Mouse (Mus musculus) forebrain, postnatal 0 days (tissue): ENCODE data around the gene C1qtnf4. TPM values are rescaled to one million over a fixed set of nuclear protein-coding genes. Genes with fewer than 3 reads are reported as not detected.

Experiments used
- ATAC-seq: fragments of 200-750 bp; cut with Nextera tagmentation; 2 replicates; pipeline ENCODE4 v1.8.0; 2017; ENCODE audit warnings: mild to moderate bottlenecking, moderate library complexity
- DNase-seq: peaks from one replicate; pipeline ENCODE4 v3.0.0-alpha.2; 2015
- H3K27ac ChIP-seq: fragments of 300-500 bp; sonication (generic); 2 replicates; pipeline ENCODE4 v1.5.1; 2014; ENCODE audit warnings: low read depth, mild to moderate bottlenecking, antibody characterized with exemption, low read length, moderate library complexity, mixed read lengths
- H3K27me3 ChIP-seq: fragments of 300-500 bp; sonication (generic); 2 replicates; pipeline ENCODE4 v1.6.1; 2014; ENCODE audit warnings: mild to moderate bottlenecking, low read length, mixed read lengths; ENCODE audit not compliant: insufficient read depth
- H3K36me3 ChIP-seq: fragments of 300-500 bp; sonication (generic); 2 replicates; pipeline ENCODE4 v1.6.1; 2014; ENCODE audit warnings: mild to moderate bottlenecking, moderate library complexity; ENCODE audit not compliant: insufficient read depth
- H3K4me1 ChIP-seq: fragments of 300-500 bp; sonication (generic); 2 replicates; pipeline ENCODE4 v1.6.1; 2014; ENCODE audit warnings: antibody characterized with exemption; ENCODE audit not compliant: insufficient read depth
- H3K4me2 ChIP-seq: fragments of 300-500 bp; sonication (generic); 2 replicates; pipeline ENCODE4 v1.6.1; 2014; ENCODE audit warnings: low read depth, mild to moderate bottlenecking, moderate library complexity
- H3K4me3 ChIP-seq: fragments of 300-500 bp; sonication (generic); 2 replicates; pipeline ENCODE4 v1.5.1; 2014; ENCODE audit warnings: low read depth, low read length, mixed read lengths
- H3K9ac ChIP-seq: fragments of 300-500 bp; sonication (generic); 2 replicates; pipeline ENCODE4 v1.6.1; 2014; ENCODE audit warnings: mild to moderate bottlenecking
- H3K9me3 ChIP-seq: fragments of 300-500 bp; sonication (generic); 2 replicates; pipeline ENCODE4 v1.6.1; 2016; ENCODE audit warnings: low read length
- CTCF ChIP-seq: sonication (generic); IDR thresholded peaks from 2 replicates; pipeline ENCODE4 v1.5.1; 2016; ENCODE audit warnings: antibody characterized with exemption, control low read depth, low read depth
- WGBS: fragments of 180-500 bp; shearing (Covaris S2); extraction: QIAGEN DNeasy Blood & Tissue Kit; methylation state at CpG from one replicate; pipeline ENCODE4 v1.1.7; 2014; 5-methylcytosine and 5-hydroxymethylcytosine counted together
- polyA plus RNA-seq: library from polyadenylated mRNA; unstranded; fragments of >200 nt; fragmentation: Nextera tagmentation; extraction: Ambion mirVana; gene quantifications from 2 replicates; pipeline ENCODE4 v1.2.1, GENCODE M21; 2015
- total RNA-seq: library from RNA; depleted of rRNA; stranded (reverse); fragments of >200 nt; gene quantifications from 2 replicates; pipeline ENCODE4 v1.2.3, GENCODE M21; 2014

The C1qtnf4 gene
- total and polyA plus RNA-seq, 2 experiments from 2014 or later, result 189 to 252 TPM

- WGBS, result 84% methylated on average over 1 of the region's 1 CpGs
- Histone ChIP-seq H3K27me3 (no peaks in the 10 kb centered on the region), H3K9ac (no peak overlapping the region), H3K36me3 (peaks cover 24% of the 10 kb centered on the region), H3K9me3 (no peaks in the 10 kb centered on the region), H3K27ac (no peak overlapping the region), H3K4me1 (peaks cover 14% of the 10 kb centered on the region; the same call in 1 of the 2 replicates), H3K4me2 (no peak overlapping the region; the same call in 1 of the 2 replicates), H3K4me3 (no peak overlapping the region)
- ATAC-seq, result no peak
- no peak for DNase-seq
- no peak for TF ChIP-seq CTCF
Observed at GRCm38 (mm10) chr2:90915516-90915915, 29.9 kb downstream of the C1qtnf4 start.

- DNase-seq (no peak), ATAC-seq (no peak)
- Histone ChIP-seq H3K27me3 (no peaks in the 10 kb centered on the region), H3K4me1 (peaks cover 14% of the 10 kb centered on the region; the same call in 1 of the 2 replicates), H3K4me3 (peak overlapping the region; percentile 59), H3K9ac (peak overlapping the region; percentile 99), H3K9me3 (no peaks in the 10 kb centered on the region), H3K27ac (peak overlapping the region; percentile 93), H3K4me2 (peak overlapping the region; percentile 90), H3K36me3 (peaks cover 14% of the 10 kb centered on the region; the same call in 1 of the 2 replicates)
- WGBS, result 18% methylated on average over 7 of the region's 7 CpGs
- no peak for TF ChIP-seq CTCF
Observed at GRCm38 (mm10) chr2:90916560-90917232, 31.0 kb downstream of the C1qtnf4 start.

DNA sequence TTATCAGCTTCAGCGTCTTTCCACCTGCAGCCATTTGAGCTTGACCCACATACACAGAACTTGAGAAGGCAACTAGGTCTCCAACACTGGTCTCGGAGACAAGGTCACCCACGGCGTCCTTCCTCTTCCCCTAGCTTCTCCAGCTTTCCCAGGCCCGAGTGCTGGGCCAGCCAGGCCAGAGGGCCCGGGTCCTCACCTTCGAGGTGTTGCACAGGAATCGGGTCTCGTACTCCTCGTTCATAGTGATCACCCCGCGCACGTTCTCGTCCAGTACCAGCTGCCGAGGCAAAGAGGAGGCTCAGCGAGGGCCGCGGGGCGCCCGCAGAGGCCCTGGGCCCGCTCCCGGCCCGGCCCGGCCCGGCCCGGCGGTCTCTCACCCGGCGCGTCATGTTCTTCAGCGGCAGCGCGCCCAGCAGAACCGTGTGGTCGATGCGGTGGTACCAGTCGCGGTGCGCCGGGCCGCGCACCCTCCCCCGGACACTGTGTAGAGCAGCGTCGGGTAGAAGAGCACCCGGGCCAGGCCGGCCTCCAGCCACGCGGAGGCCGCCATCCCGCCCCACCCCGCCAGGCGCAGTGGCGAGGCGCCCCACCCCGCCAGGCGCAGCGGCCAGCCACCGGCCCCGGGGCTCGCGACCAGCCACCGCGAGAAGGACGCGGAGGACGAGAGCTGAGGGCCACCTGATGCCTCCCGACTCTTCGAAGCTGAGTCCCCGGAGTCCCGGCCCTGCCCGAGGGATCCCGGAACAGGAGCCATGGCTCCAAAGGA is 31.8 kb downstream of the C1qtnf4 start:
- under 1% methylated on average over 73 of the region's 73 CpGs for WGBS
- Histone ChIP-seq H3K4me1 (peaks cover 14% of the 10 kb centered on the region; the same call in 1 of the 2 replicates), H3K4me2 (peak overlapping the region; percentile 90), H3K36me3 (peaks cover 10% of the 10 kb centered on the region; the same call in 1 of the 2 replicates), H3K9ac (peak overlapping the region; percentile 99), H3K27me3 (no peaks in the 10 kb centered on the region), H3K27ac (peak overlapping the region; percentile 93), H3K4me3 (peak overlapping the region; percentile 59), H3K9me3 (no peaks in the 10 kb centered on the region)
- no peak for TF ChIP-seq CTCF
- ATAC-seq (peak; percentile 84), DNase-seq (peak; percentile 73)

DNA sequence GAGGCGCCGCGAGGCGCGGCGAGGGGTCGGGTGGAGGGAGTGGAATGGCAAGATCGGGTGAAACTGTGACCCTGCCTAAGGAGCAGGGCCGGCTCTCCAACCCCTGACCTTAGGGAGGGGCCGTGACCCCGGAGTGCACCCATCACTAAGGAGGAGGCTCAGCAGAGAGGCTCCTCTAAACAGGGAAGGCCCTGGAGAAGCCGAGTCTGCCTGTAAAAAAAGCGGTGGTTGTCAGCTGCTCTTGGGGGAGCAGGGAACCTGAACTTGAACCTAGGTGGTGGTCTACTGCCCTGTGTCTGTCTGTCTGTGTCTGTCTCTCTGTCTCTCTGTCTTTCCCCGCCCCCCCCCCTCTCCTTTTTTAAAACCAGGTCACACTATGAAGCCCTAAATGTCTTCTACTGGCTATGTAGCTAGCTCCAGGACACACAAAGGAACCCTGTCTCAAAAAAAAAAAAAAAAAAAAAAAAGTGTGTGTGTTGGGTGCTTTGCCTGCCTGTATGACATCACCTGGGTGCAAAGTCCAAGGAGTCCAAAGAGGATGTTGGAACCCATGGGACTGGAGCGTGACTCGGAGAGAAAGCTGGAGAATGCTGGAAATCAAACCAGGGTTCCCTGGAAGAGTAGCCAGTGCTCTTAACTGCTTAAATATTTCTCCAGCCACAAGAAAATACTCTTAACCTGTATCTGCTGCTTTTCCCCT is 32.5 kb downstream of the C1qtnf4 start:
- Histone ChIP-seq H3K4me1 (peaks cover 14% of the 10 kb centered on the region; the same call in 1 of the 2 replicates), H3K9me3 (no peaks in the 10 kb centered on the region), H3K4me2 (peak overlapping the region; percentile 90), H3K4me3 (peak overlapping the region; percentile 59), H3K9ac (peak overlapping the region; percentile 99), H3K36me3 (peaks cover 6% of the 10 kb centered on the region; the same call in 1 of the 2 replicates), H3K27ac (peak overlapping the region; percentile 93), H3K27me3 (no peaks in the 10 kb centered on the region)
- ATAC-seq (peak; percentile 61), DNase-seq (no peak)
- TF ChIP-seq CTCF, result no peak
- WGBS, result 12% methylated on average over 16 of the region's 16 CpGs

- Histone ChIP-seq H3K9ac (no peak overlapping the region), H3K4me3 (no peak overlapping the region), H3K36me3 (no peaks in the 10 kb centered on the region), H3K27ac (no peak overlapping the region), H3K4me1 (peaks cover 11% of the 10 kb centered on the region; the same call in 1 of the 2 replicates), H3K4me2 (no peak overlapping the region), H3K27me3 (no peaks in the 10 kb centered on the region), H3K9me3 (no peaks in the 10 kb centered on the region)
- no peak for TF ChIP-seq CTCF
- ATAC-seq, result no peak
- no peak for DNase-seq
- 95% methylated on average over 1 of the region's 1 CpGs for WGBS
Observed at GRCm38 (mm10) chr2:90921178-90921577, 35.5 kb downstream of the C1qtnf4 start.

- H3K4me3 ChIP-seq, result no peak overlapping the region
- no peak for ATAC-seq
- H3K27me3 ChIP-seq, result no peaks in the 10 kb centered on the region
- TF ChIP-seq CTCF, result no peak
- H3K9me3 ChIP-seq, result no peaks in the 10 kb centered on the region
- no peak for DNase-seq
- 96% methylated on average over 2 of the region's 2 CpGs for WGBS
- H3K27ac ChIP-seq, result no peak overlapping the region
- H3K4me1 ChIP-seq, result peaks cover 5% of the 10 kb centered on the region; the same call in 1 of the 2 replicates
- H3K4me2 ChIP-seq, result no peak overlapping the region
- no peak overlapping the region for H3K9ac ChIP-seq
- H3K36me3 ChIP-seq, result no peaks in the 10 kb centered on the region
Observed at GRCm38 (mm10) chr2:90922636-90923035, 37.0 kb downstream of the C1qtnf4 start.
